Mouse (Mus musculus) cerebellum, postnatal 25 days (tissue): Measurements from ENCODE around the gene G6pc3.
"Not testable (repeated sequence)": the region's sequence is repeated elsewhere in the genome, so short reads cannot be mapped to it uniquely, and the experiment has no call there.

Experiments
- DNase-seq, 2 experiments: peaks; one replicate each; pipeline ENCODE4 v3.0.0; 2021; ENCODE audit warnings: mixed read lengths in 2 of 2

The G6pc3 gene

GRCm38 (mm10) chr11:102189461-102190436, at the start of gene G6pc3:
TSS of gene G6pc3 (plus strand) at chr11:102189620.
- DNase-seq, result peak; percentile 90 to 92

- peak; percentile 53 to 78 for DNase-seq
Measured at GRCm38 (mm10) chr11:102140508-102140907, 48.9 kb upstream of the G6pc3 start.

- DNase-seq, result no peak
Measured at GRCm38 (mm10) chr11:102142355-102142754, 47.1 kb upstream of the G6pc3 start.

DNA sequence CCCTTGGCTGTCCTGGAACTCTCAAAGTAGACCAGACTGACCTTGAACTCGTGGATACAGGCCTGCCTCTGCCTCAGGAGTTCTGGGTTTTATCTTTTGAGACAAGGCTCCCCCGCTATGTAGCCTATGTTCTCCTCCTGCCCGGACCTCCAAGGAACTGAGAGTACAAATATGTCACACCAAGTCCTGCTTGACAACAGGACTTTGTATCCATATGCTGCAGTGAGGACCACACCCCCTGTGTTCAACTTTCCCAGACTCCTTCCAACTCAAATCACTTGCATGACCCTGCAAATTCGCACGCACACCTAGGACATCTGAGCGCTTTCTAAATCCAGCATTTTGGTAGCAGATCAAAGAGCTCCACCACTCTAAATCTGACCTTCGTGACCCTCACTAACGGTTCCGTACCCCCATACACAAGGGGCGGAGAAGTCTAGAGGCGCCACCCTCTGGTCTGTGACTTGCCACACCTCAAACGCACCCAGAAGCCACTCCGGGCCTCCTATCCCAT, 44.4 kb upstream of the G6pc3 start:
- no peak for DNase-seq

- no peak for DNase-seq
Measured at GRCm38 (mm10) chr11:102145471-102146001, 43.9 kb upstream of the G6pc3 start, which contains the start of gene Nags. TSS of gene Nags (plus strand) at chr11:102145513.

- no peak for DNase-seq
Measured at GRCm38 (mm10) chr11:102146005-102146404, 43.4 kb upstream of the G6pc3 start.

GRCm38 (mm10) chr11:102146531-102146930, 42.9 kb upstream of the G6pc3 start:
- DNase-seq, result no peak

DNA sequence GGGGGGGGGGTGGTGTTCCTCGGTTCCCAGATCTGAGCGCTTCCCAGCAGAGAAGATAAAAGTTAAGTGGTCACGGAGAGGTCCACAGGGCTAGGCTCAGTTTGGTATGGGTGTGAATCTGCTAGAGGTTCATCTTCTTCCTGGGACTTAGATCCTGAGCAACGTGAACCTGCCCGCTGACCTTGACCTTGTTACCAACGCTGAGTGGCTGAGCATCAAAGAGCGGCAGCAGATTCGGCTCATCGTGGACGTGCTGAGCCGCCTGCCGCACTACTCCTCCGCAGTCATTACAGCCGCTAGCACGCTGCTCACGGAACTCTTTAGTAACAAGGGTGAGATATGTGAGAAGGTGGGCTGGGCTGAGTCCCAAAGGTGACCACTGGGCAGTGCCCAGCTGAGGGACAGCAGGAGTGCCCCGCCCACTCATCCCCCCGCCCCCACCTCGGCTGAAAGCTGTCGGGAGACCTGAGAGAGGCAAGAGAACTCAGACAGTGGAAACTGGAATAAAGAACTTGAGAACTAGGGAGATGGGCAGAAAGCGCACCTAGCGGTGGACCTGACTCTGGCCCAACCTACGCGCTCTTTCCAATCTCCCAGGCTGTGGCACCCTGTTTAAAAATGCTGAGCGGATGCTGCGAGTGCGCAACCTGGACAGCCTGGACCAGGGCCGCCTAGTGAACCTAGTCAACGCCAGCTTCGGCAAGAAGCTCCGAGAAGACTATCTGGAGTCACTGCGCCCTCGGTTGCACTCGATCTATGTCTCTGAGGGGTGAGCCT, 42.0 kb upstream of the G6pc3 start:
- DNase-seq, result no peak

DNA sequence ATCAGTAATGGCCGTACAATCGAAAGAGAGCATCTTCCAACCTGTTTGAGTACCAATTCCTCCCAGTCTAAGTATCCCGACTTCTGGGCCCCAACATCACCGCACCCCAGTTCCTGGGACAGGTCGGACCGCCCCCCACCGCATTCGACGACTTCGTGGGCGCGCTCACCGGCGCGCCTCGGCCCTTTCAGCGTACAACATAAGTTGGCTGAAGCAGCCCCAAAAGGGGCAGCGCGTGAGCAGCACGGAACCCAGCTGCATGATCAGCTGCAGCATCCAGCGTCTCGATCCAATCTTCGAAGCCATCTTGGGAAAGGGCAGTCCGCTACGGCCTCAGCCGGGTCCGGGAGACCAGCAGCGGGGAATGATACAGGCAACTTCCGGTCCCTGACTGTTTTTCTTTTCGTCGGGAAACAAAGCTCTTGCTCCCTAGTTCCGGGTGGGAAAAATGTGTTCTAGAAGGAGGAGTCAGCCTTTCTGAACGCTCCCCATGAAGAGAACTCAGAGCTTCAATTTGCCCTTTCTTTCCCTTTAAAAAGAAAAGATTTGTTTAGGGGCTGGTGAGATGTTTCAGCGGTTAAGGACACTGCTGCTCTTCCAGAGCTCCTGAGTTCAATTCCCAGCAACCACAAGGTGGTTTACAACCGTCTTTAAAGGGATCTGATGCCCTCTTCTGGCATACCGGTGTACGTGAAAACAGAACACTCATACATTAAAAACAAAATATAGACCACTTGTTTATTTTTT, 33.2 kb upstream of the G6pc3 start, which contains the start of gene Tmem101:
Gene Tmem101 (minus strand): TSS at position 366 of the 747 bp plus-strand sequence.
- DNase-seq, result peak; percentile 89 to 90

GRCm38 (mm10) chr11:102156786-102157089, 32.7 kb upstream of the G6pc3 start:
- no peak for DNase-seq

DNA sequence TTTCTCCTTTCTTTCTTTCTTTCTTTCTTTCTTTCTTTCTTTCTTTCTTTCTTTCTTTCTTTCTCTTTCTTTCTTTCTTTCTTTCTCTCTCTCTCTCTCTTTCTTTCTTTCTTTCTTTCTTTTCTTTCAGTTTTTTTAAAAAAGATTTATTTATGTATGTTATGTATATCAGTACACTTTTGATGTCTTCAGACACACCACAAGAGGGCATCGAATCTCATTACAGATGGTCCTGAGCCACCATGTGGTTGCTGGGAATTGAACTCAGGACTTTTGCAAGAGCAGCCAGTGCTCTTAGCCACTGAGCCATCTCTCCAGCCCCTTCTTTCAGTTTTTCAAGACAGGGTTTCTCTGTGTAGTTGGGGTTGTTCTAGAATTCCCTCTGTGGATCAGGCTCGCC, 31.4 kb upstream of the G6pc3 start:
- not testable (repeated sequence) for DNase-seq

- DNase-seq, result peak; percentile 88 to 89
Measured at GRCm38 (mm10) chr11:102159781-102160180, 29.6 kb upstream of the G6pc3 start.

DNA sequence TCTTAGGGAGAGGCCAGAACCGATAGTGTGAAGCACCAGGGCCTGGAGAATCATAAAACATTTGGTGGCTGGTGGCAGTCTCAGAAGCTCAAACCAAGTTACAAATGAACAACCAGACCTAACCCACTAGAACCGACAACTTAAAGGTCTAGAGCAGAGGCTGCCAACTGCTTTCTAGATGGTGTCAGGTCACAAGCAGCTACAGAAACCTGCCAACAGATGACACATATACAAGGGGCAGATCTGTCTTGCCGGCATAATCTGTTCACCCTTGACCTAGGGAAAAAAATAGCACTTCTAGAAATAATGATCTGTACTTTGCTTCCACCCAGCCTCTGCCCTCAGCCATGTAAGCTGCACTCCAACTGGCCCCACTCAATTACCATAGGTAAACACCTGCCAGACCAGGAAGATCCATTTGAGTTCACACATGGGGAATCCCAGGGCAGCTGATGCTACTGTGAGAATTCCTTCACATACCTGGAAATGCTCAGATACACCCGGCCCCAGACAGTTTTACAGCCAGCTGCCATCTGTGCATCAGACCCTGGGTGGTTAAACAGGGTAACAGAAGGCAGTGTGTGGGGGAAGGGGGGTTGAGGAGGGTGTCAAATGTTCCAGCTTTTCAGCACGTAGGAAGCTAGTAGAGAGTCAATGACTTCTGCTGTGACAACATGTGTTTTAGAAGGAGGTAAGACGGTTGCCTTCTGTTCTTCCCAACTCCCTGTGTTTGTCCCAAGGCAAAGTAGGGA, 23.3 kb upstream of the G6pc3 start:
- peak; percentile 71 to 81 for DNase-seq

GRCm38 (mm10) chr11:102167539-102167938, 21.9 kb upstream of the G6pc3 start:
- DNase-seq, result peak; percentile 52 to 55

GRCm38 (mm10) chr11:102168689-102169088, 20.7 kb upstream of the G6pc3 start:
- no peak for DNase-seq

- DNase-seq, result no peak
Measured at GRCm38 (mm10) chr11:102179836-102180235, 9.6 kb upstream of the G6pc3 start.

DNA sequence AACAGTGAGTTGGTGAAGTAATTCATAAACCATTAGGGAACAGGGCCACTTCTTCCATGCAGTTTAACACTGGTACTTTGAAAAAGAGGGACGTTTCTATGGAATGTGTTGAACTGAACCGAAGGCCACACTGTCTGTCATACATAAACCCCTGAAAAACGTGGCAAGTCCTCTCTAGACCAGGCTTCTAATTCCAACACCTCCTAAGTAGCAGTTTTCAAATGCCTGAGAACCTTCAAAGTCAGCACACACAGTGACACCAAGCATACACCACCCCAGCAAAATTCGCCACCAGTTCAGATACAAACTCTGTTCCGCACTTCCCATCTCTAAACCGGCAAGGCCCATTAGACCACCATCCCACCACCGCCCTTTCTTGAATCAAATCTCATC, 5.2 kb upstream of the G6pc3 start:
- DNase-seq, result no peak

DNA sequence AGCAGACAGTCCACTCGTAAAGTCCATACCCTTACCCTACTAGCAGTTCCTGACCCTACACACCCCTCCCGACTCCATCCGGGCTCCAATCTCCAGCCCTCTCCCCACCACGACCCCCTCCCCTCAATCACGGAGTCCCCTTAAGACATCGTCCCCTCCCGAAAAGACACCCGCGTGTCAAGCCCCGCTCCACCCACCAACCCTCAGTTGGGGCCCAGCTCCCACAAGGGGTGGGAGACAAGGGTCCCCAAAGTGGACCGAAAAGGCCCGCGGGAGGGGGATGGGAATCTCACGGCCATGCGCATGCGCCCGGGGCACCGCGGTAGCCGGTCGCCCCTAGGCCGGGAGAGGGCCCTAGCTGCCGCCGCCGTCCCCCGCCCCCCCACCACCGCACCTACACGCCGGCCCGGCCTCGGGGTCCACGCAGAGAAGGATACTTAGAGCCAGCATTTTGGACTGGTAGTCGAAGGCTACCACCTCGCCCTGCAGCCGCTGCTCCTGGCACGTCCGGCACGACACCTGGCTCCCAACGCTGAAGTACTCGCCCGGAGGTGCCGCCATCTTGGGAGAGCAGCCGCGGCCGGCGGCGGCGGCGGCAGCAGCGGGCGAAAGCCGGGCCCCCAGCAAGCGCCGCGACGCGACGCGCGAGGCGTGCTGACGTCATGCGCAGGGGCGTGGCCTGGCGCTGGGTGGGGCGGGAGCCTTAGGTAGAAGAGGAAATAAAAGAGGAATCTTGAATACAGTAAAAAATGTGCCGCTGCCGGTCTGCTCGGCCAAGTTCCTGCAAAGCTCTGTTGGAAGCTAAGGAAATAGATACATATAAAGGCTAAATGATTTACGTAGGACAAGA, 4.5 kb upstream of the G6pc3 start, which contains the start of gene Lsm12:
Gene Lsm12 (minus strand): TSS at position 651 of the 850 bp plus-strand sequence.
- DNase-seq, result peak; percentile 97 to 99

GRCm38 (mm10) chr11:102185677-102186076, 3.7 kb upstream of the G6pc3 start:
- DNase-seq, result no peak

- DNase-seq, result no peak
Measured at GRCm38 (mm10) chr11:102186235-102186634, 3.2 kb upstream of the G6pc3 start.
